Mouse (Mus musculus): ENCODE data around the gene Gm128.

DNA sequence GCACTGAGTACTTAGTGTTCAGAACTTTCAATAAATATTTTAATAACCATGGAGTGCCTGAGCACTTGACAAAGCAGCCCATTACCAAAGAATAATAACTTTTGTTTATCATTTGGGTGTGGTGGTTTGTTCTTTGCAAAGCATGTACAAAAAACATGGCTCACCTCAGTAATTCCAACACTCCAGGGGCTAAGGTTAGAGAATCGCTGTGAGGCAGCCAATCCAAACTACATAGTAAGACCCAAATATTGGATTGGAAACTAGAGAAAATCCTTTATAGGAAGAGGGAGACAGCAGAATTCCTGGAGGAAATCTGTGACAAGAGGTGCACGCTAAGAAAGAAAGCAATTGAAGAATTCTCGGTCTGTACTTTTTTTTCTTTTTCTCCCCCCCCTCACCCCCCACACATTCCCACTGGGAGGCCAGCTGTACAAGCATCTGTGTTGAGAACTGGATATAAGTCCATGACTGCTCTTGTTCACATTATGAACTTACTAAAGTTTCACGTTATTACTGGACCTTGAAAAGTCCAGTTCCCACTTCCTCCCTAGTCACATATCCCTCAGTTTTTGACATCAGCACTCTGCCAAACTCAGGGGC is 24.6 kb downstream of the Gm128 start:
- TF ChIP-seq EP300 (optimal IDR thresholded peaks at IDR 0.05), result no peak
- no peak for TF ChIP-seq CTCF (IDR thresholded peaks at IDR 0.05; ENCODE audit: low read depth)

Data from stomach, postnatal 0 days (tissue).